11 mouse cellular contexts compared by ENCODE assay signal in the genomic region with DNA sequence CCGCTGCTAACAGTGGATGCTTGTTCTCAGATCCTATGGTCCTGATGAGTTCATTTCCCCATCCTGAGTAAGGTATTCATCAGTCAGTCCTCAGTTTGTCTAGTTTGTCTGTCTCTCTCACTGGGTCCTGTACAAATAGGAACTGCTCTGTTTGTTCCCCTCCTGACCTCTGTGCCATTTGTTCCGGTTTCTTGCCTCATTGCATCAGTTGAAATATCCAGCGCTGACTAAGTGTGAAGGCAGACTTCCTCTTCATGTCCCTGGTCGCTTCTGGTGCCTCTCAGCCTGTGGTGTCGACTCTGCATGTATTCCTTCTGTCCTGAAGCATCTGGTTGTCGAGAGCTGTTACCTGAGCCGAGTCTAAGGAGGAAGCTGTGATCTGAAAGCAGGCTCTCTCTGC. TPM values are rescaled to one million over a fixed set of nuclear protein-coding genes. Genes with fewer than 3 reads are reported as not detected.
DNase-seq lines count a peak whose midpoint lies in the region; ATAC-seq and TF ChIP-seq lines count a peak whose summit lies in the region.
"Had no signal": no experiment of that assay in that cellular context is flagged by ENCODE, and none has a peak within 500 bp of the region (broad histone marks: within the 10 kb centered on the region; RNA-seq: fewer than 3 reads in every experiment).

No protein-coding gene starts in this region.

- peaks cover 44% of the 10 kb centered on the region for H3K36me3 ChIP-seq in forebrain, postnatal 0 days (ENCODE audit: insufficient read depth)

- ATAC-seq in forebrain, postnatal 0 days = no peak; the same call in 1 of the 2 replicates
- peak; percentile 94 for ATAC-seq in monocyte, adult 5-6 weeks (replicated peaks; ENCODE audit: insufficient number of reproducible peaks, low FRiP score, low TSS enrichment, poor library complexity, severe bottlenecking)
- ATAC-seq: intestine, embryonic 15.5 days had no signal

- no peaks in the 10 kb centered on the region for H3K27me3 ChIP-seq in forebrain, postnatal 0 days (ENCODE audit: insufficient read depth, low read length)
- H3K27me3 ChIP-seq: intestine, embryonic 15.5 days had no signal

- H3K9me3 ChIP-seq in forebrain, postnatal 0 days (ENCODE audit: low read length) = no peaks in the 10 kb centered on the region
- H3K9me3 ChIP-seq: intestine, embryonic 15.5 days had no signal

- TF ChIP-seq POLR2A in lung, adult 2 months (IDR thresholded peaks at IDR 0.05; ENCODE audit: borderline replicate concordance, extremely low read depth, low read depth, low read length) = no peak

- no peak overlapping the region for H3K9ac ChIP-seq in forebrain, postnatal 0 days
- H3K9ac ChIP-seq: intestine, embryonic 15.5 days; lung, embryonic 14.5 days had no signal

- H3K4me1 ChIP-seq in lung, adult 2 months (ENCODE audit: control insufficient read depth, insufficient read depth, low read length) = no peaks in the 10 kb centered on the region
- H3K4me1 ChIP-seq in forebrain, postnatal 0 days (ENCODE audit: insufficient read depth) = no peaks in the 10 kb centered on the region
- H3K4me1 ChIP-seq: intestine, embryonic 15.5 days had no signal

- no peak overlapping the region for H3K4me2 ChIP-seq in forebrain, postnatal 0 days (ENCODE audit: low read depth)
- H3K4me2 ChIP-seq: intestine, embryonic 15.5 days; lung, embryonic 14.5 days had no signal

- TF ChIP-seq CTCF in lung, adult 2 months (IDR thresholded peaks at IDR 0.05; ENCODE audit: insufficient read depth, low read length) = no peak
- TF ChIP-seq CTCF in forebrain, postnatal 0 days (IDR thresholded peaks at IDR 0.05; ENCODE audit: low read depth) = no peak

- peak; percentile 23 to 34 for DNase-seq in lung, adult 18-20 months
- no peak for DNase-seq in lung, adult 2 months
- peak; percentile 26 for DNase-seq in brain, adult 2 months (ENCODE audit: low read depth, low spot score)
- no peak for DNase-seq in forebrain, postnatal 0 days
- no peak for DNase-seq in kidney, adult 11 months
- DNase-seq in cerebellum, adult 8-10 months = no peak
- DNase-seq: adrenal gland, postnatal 14 days; lung, embryonic 14.5 days had no signal

- H3K27ac ChIP-seq in forebrain, postnatal 0 days (ENCODE audit: low read depth, low read length) = 0 out of 2 replicates have a peak overlapping the region, but pooled peaks have one; percentile 29
- H3K27ac ChIP-seq: heart, adult 2 months; intestine, embryonic 15.5 days had no signal

- no peak overlapping the region for H3K4me3 ChIP-seq in lung, adult 2 months (replicated peaks; ENCODE audit: extremely low read depth, low read depth, low read length)
- H3K4me3 ChIP-seq in forebrain, postnatal 0 days (ENCODE audit: low read depth, low read length) = no peak overlapping the region
- H3K4me3 ChIP-seq: heart, adult 2 months; intestine, embryonic 15.5 days had no signal

- WGBS in lung, adult 2 months = 57% methylated on average over 7 of the region's 7 CpGs
- WGBS in forebrain, postnatal 0 days = 82% methylated on average over 7 of the region's 7 CpGs

RNA-seq across cellular contexts. Expression of a gene that starts 30.1 kb away (rescaled TPM):
- polyA plus RNA-seq in lung, adult 2 months (2012; rRNA removed) = 22.9 and 26.8 TPM in 2 replicates
- 26.1 and 30.6 TPM in 2 replicates for total RNA-seq in forebrain, postnatal 0 days (2014; rRNA removed)
- polyA plus RNA-seq in forebrain, postnatal 0 days (2015; fragmentation: Nextera tagmentation; extraction: Ambion mirVana) = 16.7 and 18.5 TPM in 2 replicates
- total RNA-seq in monocyte, adult 5-6 weeks (2017) = 26.9 to 32.1 TPM (median 29.4 TPM) in 3 replicates

RNA-seq across cellular contexts. Expression of a gene that starts 42.4 kb away (rescaled TPM):
- 5.5 and 6.3 TPM in 2 replicates for polyA plus RNA-seq in lung, adult 2 months (2012; rRNA removed)
- 18.6 and 20.2 TPM in 2 replicates for total RNA-seq in forebrain, postnatal 0 days (2014; rRNA removed)
- 16.3 and 22.3 TPM in 2 replicates for polyA plus RNA-seq in forebrain, postnatal 0 days (2015; fragmentation: Nextera tagmentation; extraction: Ambion mirVana)
- total RNA-seq in monocyte, adult 5-6 weeks (2017) = not detected in 3 replicates

Comparison
In these comparisons a context has a peak if more than half of its experiments do, and no peak if none do; other contexts are left out.
1. DNase-seq: peak in lung, adult 18-20 months (2 of 2) and brain, adult 2 months (single experiment); none in lung, adult 2 months (single experiment), forebrain, postnatal 0 days (single experiment), kidney, adult 11 months (single experiment) and cerebellum, adult 8-10 months (single experiment).
2. RNA of a gene that starts 42.4 kb away (total RNA-seq): 18.6 to 20.2 TPM in forebrain, postnatal 0 days; not detected in monocyte, adult 5-6 weeks; every median in the first group is over 10 times any median in the second.